Mouse (Mus musculus) megakaryocyte, embryonic 14.5 days (primary cell): ENCODE results near the gene Sh2d4b. TPM values are rescaled to one million over a fixed set of nuclear protein-coding genes. Genes with fewer than 3 reads are reported as not detected.

ENCODE experiments used
- H3K27me3 ChIP-seq: replicated peaks from 2 replicates; pipeline ENCODE3; 2012; ENCODE audit warnings: inconsistent platforms
- H3K36me3 ChIP-seq: replicated peaks from 2 replicates; pipeline ENCODE3; 2012; ENCODE audit warnings: low read length, inconsistent platforms, mixed read lengths
- H3K4me1 ChIP-seq: 2 replicates; pipeline ENCODE4 v1.6.1; 2012; ENCODE audit warnings: inconsistent platforms
- H3K4me3 ChIP-seq: replicated peaks from 2 replicates; pipeline ENCODE3; 2012; ENCODE audit warnings: moderate library complexity, mild to moderate bottlenecking, inconsistent platforms
- H3K9me3 ChIP-seq: 2 replicates; pipeline ENCODE4 v1.6.1; 2012; ENCODE audit warnings: inconsistent platforms
- FLI1 ChIP-seq: IDR thresholded peaks from 2 replicates; pipeline ENCODE4 v1.6.1; 2012; ENCODE audit warnings: low read length, inconsistent platforms, mixed read lengths
- GATA1 ChIP-seq: IDR thresholded peaks from 3 replicates; pipeline ENCODE4 v1.6.1; 2012; ENCODE audit warnings: mixed read lengths, low read length, inconsistent platforms, borderline replicate concordance
- polyA plus RNA-seq: library from polyadenylated mRNA; stranded (reverse); fragments of >175 nt; gene quantifications from 2 replicates; pipeline ENCODE4 v1.2.3, GENCODE M21; 2012; ENCODE audit warnings: low replicate concordance; ENCODE audit not compliant: insufficient read depth

Gene Sh2d4b
- polyA plus RNA-seq, 1 experiment, result 1.1 TPM

DNA sequence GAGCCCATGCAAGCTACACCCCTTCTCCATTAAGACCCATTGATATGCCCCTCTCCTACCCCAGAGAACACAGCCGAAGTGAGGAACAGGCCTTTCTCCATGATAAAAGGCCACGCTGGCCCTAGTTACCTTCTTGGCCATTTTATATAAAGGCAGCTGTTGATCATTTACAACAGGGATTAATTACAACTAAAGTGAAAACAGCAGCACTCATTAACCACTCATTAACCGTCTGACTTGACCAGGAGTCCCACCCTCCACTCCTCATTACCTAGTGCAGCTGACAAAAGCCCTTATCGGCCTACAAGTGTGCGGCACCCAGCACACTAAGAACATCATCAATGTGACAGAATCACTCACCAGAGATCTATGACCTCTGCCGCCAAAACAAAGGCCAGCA is 20.6 kb upstream of the Sh2d4b start:
- no peaks in the 10 kb centered on the region for H3K9me3 ChIP-seq
- peaks cover 95% of the 10 kb centered on the region for H3K4me1 ChIP-seq
- no peak overlapping the region for H3K4me3 ChIP-seq
- H3K36me3 ChIP-seq, result peaks cover 91% of the 10 kb centered on the region
- TF ChIP-seq GATA1, result no peak
- TF ChIP-seq FLI1, result no peak
- H3K27me3 ChIP-seq, result no peaks in the 10 kb centered on the region

DNA sequence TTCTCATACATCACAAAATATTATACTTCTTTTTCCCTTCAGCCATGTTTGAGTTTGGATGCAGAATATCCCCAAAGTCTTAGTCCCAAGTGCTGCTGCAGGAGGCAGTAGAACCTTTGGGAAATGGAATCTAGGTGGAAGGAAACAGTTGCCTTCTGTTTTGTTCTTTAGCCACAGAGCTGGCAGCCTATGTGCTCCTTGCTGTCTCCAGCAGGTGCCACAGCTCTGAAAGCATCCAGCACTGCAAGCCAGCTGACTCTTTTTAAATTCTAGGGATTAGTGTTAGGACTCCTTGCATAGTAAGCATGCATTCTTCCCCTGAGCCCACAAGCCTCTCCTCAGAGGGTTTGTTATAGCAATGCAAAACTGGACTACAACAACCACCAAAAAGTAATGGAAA is 18.5 kb upstream of the Sh2d4b start:
- peaks cover 94% of the 10 kb centered on the region for H3K36me3 ChIP-seq
- no peaks in the 10 kb centered on the region for H3K27me3 ChIP-seq
- no peaks in the 10 kb centered on the region for H3K9me3 ChIP-seq
- H3K4me3 ChIP-seq, result no peak overlapping the region
- TF ChIP-seq GATA1 (no peak), FLI1 (no peak)
- H3K4me1 ChIP-seq, result peaks cover 95% of the 10 kb centered on the region

GRCm38 (mm10) chr14:40908763-40909162 is 15.7 kb upstream of the Sh2d4b start:
- H3K36me3 ChIP-seq, result peaks cover 95% of the 10 kb centered on the region

GRCm38 (mm10) chr14:40906770-40907169 is 13.7 kb upstream of the Sh2d4b start:
- Histone ChIP-seq H3K36me3 (peaks cover 98% of the 10 kb centered on the region), H3K4me3 (peak overlapping the region; percentile 79), H3K27me3 (no peaks in the 10 kb centered on the region), H3K9me3 (no peaks in the 10 kb centered on the region), H3K4me1 (peaks cover 95% of the 10 kb centered on the region)
- no peak for TF ChIP-seq GATA1
- no peak for TF ChIP-seq FLI1

More at GRCm38 (mm10) chr14:40908763-40909162, 15.7 kb upstream of the Sh2d4b start:
- Histone ChIP-seq H3K4me3 (no peak overlapping the region), H3K4me1 (peaks cover 94% of the 10 kb centered on the region), H3K27me3 (no peaks in the 10 kb centered on the region), H3K9me3 (no peaks in the 10 kb centered on the region)
- TF ChIP-seq GATA1 (no peak), FLI1 (no peak)

- TF ChIP-seq FLI1, result no peak
- no peak for TF ChIP-seq GATA1
- H3K4me1 ChIP-seq, result peaks cover 91% of the 10 kb centered on the region
- no peaks in the 10 kb centered on the region for H3K9me3 ChIP-seq
- H3K27me3 ChIP-seq, result no peaks in the 10 kb centered on the region
- H3K4me3 ChIP-seq, result no peak overlapping the region
- H3K36me3 ChIP-seq, result peaks cover 98% of the 10 kb centered on the region
These were observed 12.7 kb upstream of the Sh2d4b start for GRCm38 (mm10) chr14:40905813-40906212.

GRCm38 (mm10) chr14:40902307-40903055 is 9.4 kb upstream of the Sh2d4b start:
- TF ChIP-seq GATA1, result no peak
- no peak for TF ChIP-seq FLI1
- Histone ChIP-seq H3K27me3 (no peaks in the 10 kb centered on the region), H3K36me3 (peaks cover 88% of the 10 kb centered on the region), H3K4me3 (no peak overlapping the region), H3K9me3 (no peaks in the 10 kb centered on the region), H3K4me1 (peaks cover 66% of the 10 kb centered on the region)

DNA sequence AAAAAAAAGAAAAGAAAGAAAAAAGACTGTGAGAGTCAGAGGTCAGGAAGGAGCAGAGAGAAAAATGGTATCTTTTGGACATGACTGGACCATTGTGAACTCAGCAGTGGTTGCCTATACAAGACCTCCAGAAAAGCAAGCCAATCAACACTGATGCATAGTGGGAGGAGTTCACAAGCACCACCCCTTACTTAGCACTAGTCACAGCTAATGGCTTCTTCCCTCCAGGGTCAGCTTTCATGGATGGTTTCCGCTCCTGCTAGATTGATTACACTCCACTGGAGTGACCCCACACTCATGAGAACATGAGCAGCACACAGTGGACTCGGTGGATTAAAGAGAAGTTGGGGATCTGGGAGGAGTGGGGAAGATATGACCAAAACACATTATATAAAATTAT is 7.2 kb upstream of the Sh2d4b start:
- no peak for TF ChIP-seq FLI1
- TF ChIP-seq GATA1, result no peak
- peaks cover 66% of the 10 kb centered on the region for H3K36me3 ChIP-seq
- no peak overlapping the region for H3K4me3 ChIP-seq
- no peaks in the 10 kb centered on the region for H3K9me3 ChIP-seq
- H3K27me3 ChIP-seq, result no peaks in the 10 kb centered on the region
- H3K4me1 ChIP-seq, result peaks cover 51% of the 10 kb centered on the region

- H3K4me3 ChIP-seq, result no peak overlapping the region
- no peaks in the 10 kb centered on the region for H3K9me3 ChIP-seq
- H3K4me1 ChIP-seq, result peaks cover 48% of the 10 kb centered on the region
- H3K36me3 ChIP-seq, result peaks cover 43% of the 10 kb centered on the region
- no peak for TF ChIP-seq FLI1
- no peaks in the 10 kb centered on the region for H3K27me3 ChIP-seq
These were observed 4.8 kb upstream of the Sh2d4b start for GRCm38 (mm10) chr14:40897916-40898315.

DNA sequence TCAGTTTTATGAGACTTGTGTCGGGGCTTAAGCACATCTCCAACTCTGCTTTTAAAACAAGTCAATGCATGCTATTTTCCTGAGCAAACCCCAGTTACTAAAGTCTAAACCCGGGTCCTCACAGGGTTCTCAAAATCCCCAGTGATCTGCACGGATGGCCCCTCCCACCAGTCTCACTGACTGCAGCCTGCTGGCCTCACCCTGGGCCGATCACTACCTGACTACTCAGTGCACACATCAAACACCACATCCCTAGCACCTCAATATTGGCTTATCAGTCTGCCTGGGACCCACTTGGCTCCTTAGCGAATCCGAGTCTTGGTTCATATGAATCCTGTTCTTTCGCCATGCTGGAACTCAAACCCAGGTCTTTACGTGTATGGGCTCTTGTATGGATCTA is 2.6 kb upstream of the Sh2d4b start:
- Histone ChIP-seq H3K4me1 (peaks cover 33% of the 10 kb centered on the region), H3K9me3 (no peaks in the 10 kb centered on the region), H3K4me3 (no peak overlapping the region), H3K36me3 (peaks cover 22% of the 10 kb centered on the region), H3K27me3 (no peaks in the 10 kb centered on the region)
- no peak for TF ChIP-seq GATA1
- no peak for TF ChIP-seq FLI1

- TF ChIP-seq GATA1 (no peak), FLI1 (no peak)
- Histone ChIP-seq H3K4me1 (peaks cover 27% of the 10 kb centered on the region), H3K4me3 (no peak overlapping the region), H3K36me3 (peaks cover 15% of the 10 kb centered on the region), H3K27me3 (no peaks in the 10 kb centered on the region), H3K9me3 (no peaks in the 10 kb centered on the region)
These were observed 1.6 kb upstream of the Sh2d4b start for GRCm38 (mm10) chr14:40894576-40895247.
